Mouse (Mus musculus) T-helper 17 cell (primary cell): Measurements from ENCODE around the gene Pls3.

Source experiments
- in situ Hi-C, 2 experiments: fragments of 300-600 bp; cut with MboI, MseI; formaldehyde crosslinking; loops; 1 replicate in 1 of 2; 2 replicates in 1 of 2; pipeline ENCODE4 v1.15.1; 2025; ENCODE audit warnings: high pct_unique_total_duplicates in 2 of 2

The Pls3 gene

GRCm38 (mm10) chrX:75874332-75875291 lies at the start of gene Pls3:
Pls3 (minus strand) TSS chrX:75875182.
- in situ Hi-C loops, result no loop called here

GRCm38 (mm10) chrX:75895716-75896115 lies 20.7 kb upstream of the Pls3 start:
- in situ Hi-C loops, result no loop called here

- in situ Hi-C loops, result no loop called here
Observed at GRCm38 (mm10) chrX:75875566-75875965, 584 bp upstream of the Pls3 start.

- in situ Hi-C loops, result no loop called here
Observed at GRCm38 (mm10) chrX:75873813-75874212, 1.2 kb downstream of the Pls3 start.

- in situ Hi-C loops, result no loop called here
Observed at GRCm38 (mm10) chrX:75873253-75873652, 1.7 kb downstream of the Pls3 start.

GRCm38 (mm10) chrX:75871855-75872254 lies 3.1 kb downstream of the Pls3 start:
- in situ Hi-C loops, result no loop called here

- in situ Hi-C loops, result no loop called here
Observed at GRCm38 (mm10) chrX:75861715-75862114, 13.3 kb downstream of the Pls3 start.

- in situ Hi-C loops, result no loop called here
Observed at GRCm38 (mm10) chrX:75854294-75854693, 20.7 kb downstream of the Pls3 start.

GRCm38 (mm10) chrX:75844290-75844689 lies 30.7 kb downstream of the Pls3 start:
- in situ Hi-C loops, result no loop called here

- in situ Hi-C loops, result no loop called here
Observed at GRCm38 (mm10) chrX:75842835-75843234, 32.1 kb downstream of the Pls3 start.

- in situ Hi-C loops, result no loop called here
Observed at GRCm38 (mm10) chrX:75842120-75842519, 32.9 kb downstream of the Pls3 start.

GRCm38 (mm10) chrX:75840263-75840662 lies 34.7 kb downstream of the Pls3 start:
- in situ Hi-C loops, result no loop called here

GRCm38 (mm10) chrX:75834836-75835235 lies 40.1 kb downstream of the Pls3 start:
- in situ Hi-C loops, result no loop called here

GRCm38 (mm10) chrX:75834286-75834685 lies 40.7 kb downstream of the Pls3 start:
- in situ Hi-C loops, result no loop called here

- in situ Hi-C loops, result no loop called here
Observed at GRCm38 (mm10) chrX:75833006-75833641, 41.9 kb downstream of the Pls3 start.

GRCm38 (mm10) chrX:75829867-75830255 lies 45.1 kb downstream of the Pls3 start:
- in situ Hi-C loops, result no loop called here

- in situ Hi-C loops, result no loop called here
Observed at GRCm38 (mm10) chrX:75829240-75829866, 45.6 kb downstream of the Pls3 start.

GRCm38 (mm10) chrX:75818647-75819271 lies 56.2 kb downstream of the Pls3 start:
- in situ Hi-C loops, result loop anchor here (5.0 kb wide), 1 partner anchor 91 kb away; no protein-coding TSS in a partner anchor

- in situ Hi-C loops, result loop anchor here (5.0 kb wide), 1 partner anchor 88 kb away; no protein-coding TSS in a partner anchor
Observed at GRCm38 (mm10) chrX:75814958-75815357, 60.0 kb downstream of the Pls3 start.

GRCm38 (mm10) chrX:75814123-75814522 lies 60.9 kb downstream of the Pls3 start:
- in situ Hi-C loops, result no loop called here

- in situ Hi-C loops, result loop anchor here in 1 of 2 experiments (5.0 kb wide), 1 partner anchor 401 kb away; no protein-coding TSS in a partner anchor
Observed at GRCm38 (mm10) chrX:75796583-75796982, 78.4 kb downstream of the Pls3 start.

GRCm38 (mm10) chrX:75779796-75780195 lies 95.2 kb downstream of the Pls3 start:
- in situ Hi-C loops, result no loop called here
